Mouse (Mus musculus) liver, postnatal 0 days (tissue): ENCODE data around the gene Bcar3.

ENCODE experiments used
- CTCF ChIP-seq: sonication (generic); IDR thresholded peaks from 2 replicates; pipeline ENCODE4 v1.5.1; 2016; ENCODE audit warnings: antibody characterized with exemption, low read depth
- EP300 ChIP-seq: IDR thresholded peaks from 2 replicates; pipeline ENCODE4 v1.6.1; 2016; ENCODE audit warnings: antibody characterized with exemption, low read depth, mild to moderate bottlenecking

- TF ChIP-seq CTCF (no peak), EP300 (no peak)
These were observed 127.2 kb downstream of the Bcar3 start for GRCm38 (mm10) chr3:122421042-122421702.
